Mouse (Mus musculus) MEL (cell line): Measurements from ENCODE around the gene Pitx3. TPM values are rescaled to one million over a fixed set of nuclear protein-coding genes. Genes with fewer than 3 reads are reported as not detected.
A peak's percentile ranks its signal among the peaks of the same experiment; 100 is the strongest.

ENCODE experiments used
- DNase-seq: peaks from one replicate; pipeline ENCODE4 v3.0.0; 2011; ENCODE audit warnings: low read depth, low spot score
- H3K27ac ChIP-seq: 2 replicates; pipeline ENCODE4 v1.5.1; 2012; ENCODE audit warnings: low read depth, mild to moderate bottlenecking, control low read depth, low read length, moderate library complexity; ENCODE audit not compliant: control insufficient read depth
- H3K27me3 ChIP-seq, 2 experiments: fragments of 150-350 bp in 1 of 2; sonication (generic) in 1 of 2; 2 replicates each; pipeline ENCODE4 v1.6.1; 2012; ENCODE audit warnings: low read length in 2 of 2, mild to moderate bottlenecking in 2 of 2, improper control_type of control experiment in 1 of 2, moderate library complexity in 1 of 2; ENCODE audit not compliant: insufficient read depth in 2 of 2, control insufficient read depth in 1 of 2
- H3K36me3 ChIP-seq, 2 experiments: 2 replicates each; pipeline ENCODE4 v1.6.1; 2012 to 2014; ENCODE audit warnings: low read length in 2 of 2, improper control_type of control experiment in 1 of 2, inconsistent platforms in 1 of 2, mild to moderate bottlenecking in 1 of 2; ENCODE audit not compliant: insufficient read depth in 2 of 2, control insufficient read depth in 1 of 2
- H3K4me1 ChIP-seq, 2 experiments: fragments of 150-350 bp in 1 of 2; sonication (generic) in 1 of 2; 2 replicates each; pipeline ENCODE4 v1.6.1; 2012; ENCODE audit warnings: low read length in 2 of 2, improper control_type of control experiment in 1 of 2, mild to moderate bottlenecking in 1 of 2; ENCODE audit not compliant: insufficient read depth in 2 of 2, control insufficient read depth in 1 of 2
- H3K4me3 ChIP-seq, 2 experiments: fragments of 150-350 bp in 1 of 2; sonication (generic) in 1 of 2; 2 replicates each; pipeline ENCODE4 v1.5.1; 2012; ENCODE audit warnings: low read depth in 2 of 2, low read length in 2 of 2, mild to moderate bottlenecking in 2 of 2, moderate library complexity in 2 of 2, control low read depth in 1 of 2, improper control_type of control experiment in 1 of 2; ENCODE audit not compliant: control insufficient read depth in 1 of 2, insufficient read depth in 1 of 2
- H3K79me2 ChIP-seq: 2 replicates; pipeline ENCODE4 v1.6.1; 2012; ENCODE audit warnings: mild to moderate bottlenecking, low read length, moderate library complexity; ENCODE audit not compliant: control insufficient read depth, poor library complexity, insufficient read depth
- H3K9ac ChIP-seq: 2 replicates; pipeline ENCODE4 v1.6.1; 2012; ENCODE audit warnings: low read depth, mild to moderate bottlenecking, control low read depth, low read length, moderate library complexity; ENCODE audit not compliant: control insufficient read depth, poor library complexity, severe bottlenecking
- H3K9me3 ChIP-seq: fragments of 150-350 bp; sonication (generic); replicated peaks from 2 replicates; pipeline ENCODE4 v1.6.1; 2012; ENCODE audit warnings: mild to moderate bottlenecking, low read length, improper control_type of control experiment, moderate library complexity; ENCODE audit not compliant: insufficient read depth
- BHLHE40 ChIP-seq: IDR thresholded peaks from 2 replicates; pipeline ENCODE4 v1.6.1; 2012; ENCODE audit warnings: low read depth, mild to moderate bottlenecking, inconsistent platforms, low read length, improper control_type of control experiment, borderline replicate concordance
- CHD1 ChIP-seq: IDR thresholded peaks from 2 replicates; pipeline ENCODE4 v1.6.1; 2012; ENCODE audit warnings: low read depth, mild to moderate bottlenecking, inconsistent platforms, low read length, improper control_type of control experiment
- CHD2 ChIP-seq: IDR thresholded peaks from 2 replicates; pipeline ENCODE4 v1.6.1; 2011; ENCODE audit warnings: low read length, improper control_type of control experiment
- CTCF ChIP-seq, 3 experiments: IDR thresholded peaks in 2 of 3; conservative IDR thresholded peaks in 1 of 3; 2 replicates each; pipeline ENCODE4 v1.5.1; 2011 to 2012; ENCODE audit warnings: low read length in 3 of 3, low read depth in 2 of 3, mild to moderate bottlenecking in 2 of 3, improper control_type of control experiment in 1 of 3, inconsistent platforms in 1 of 3, mixed read lengths in 1 of 3, moderate library complexity in 1 of 3; ENCODE audit not compliant: control insufficient read depth in 1 of 3, insufficient read depth in 1 of 3, poor library complexity in 1 of 3, severe bottlenecking in 1 of 3
- E2F4 ChIP-seq: IDR thresholded peaks from 2 replicates; pipeline ENCODE4 v1.6.1; 2011; ENCODE audit warnings: low read depth, low read length, improper control_type of control experiment, borderline replicate concordance
- EP300 ChIP-seq, 2 experiments: IDR thresholded peaks; 2 replicates each; pipeline ENCODE4 v1.6.1; 2011; ENCODE audit warnings: improper control_type of control experiment in 2 of 2, low read length in 2 of 2, low read depth in 1 of 2, mild to moderate bottlenecking in 1 of 2
- ETS1 ChIP-seq: IDR thresholded peaks from 2 replicates; pipeline ENCODE4 v1.6.1; 2012; ENCODE audit warnings: low read depth, mild to moderate bottlenecking, inconsistent platforms, low read length, improper control_type of control experiment, moderate library complexity
- HCFC1 ChIP-seq: IDR thresholded peaks from 2 replicates; pipeline ENCODE4 v1.6.1; 2012; ENCODE audit warnings: low read depth, mild to moderate bottlenecking, inconsistent platforms, low read length, improper control_type of control experiment, moderate library complexity
- JUND ChIP-seq: IDR thresholded peaks from 2 replicates; pipeline ENCODE4 v1.6.1; 2011; ENCODE audit warnings: low read depth, mild to moderate bottlenecking, improper control_type of control experiment, low read length
- KAT2A ChIP-seq: conservative IDR thresholded peaks from 2 replicates; pipeline ENCODE4 v1.6.1; 2012; ENCODE audit warnings: low read depth, low read length, improper control_type of control experiment, inconsistent platforms
- MAFK ChIP-seq: IDR thresholded peaks from 2 replicates; pipeline ENCODE4 v1.6.1; 2011; ENCODE audit warnings: low read depth, mild to moderate bottlenecking, low read length, improper control_type of control experiment, borderline replicate concordance
- MAX ChIP-seq: IDR thresholded peaks from 2 replicates; pipeline ENCODE4 v1.6.1; 2011; ENCODE audit warnings: low read length, improper control_type of control experiment
- MAZ ChIP-seq: IDR thresholded peaks from 2 replicates; pipeline ENCODE4 v1.6.1; 2012; ENCODE audit warnings: low read depth, mild to moderate bottlenecking, inconsistent platforms, low read length, improper control_type of control experiment
- MEF2A ChIP-seq: IDR thresholded peaks from 2 replicates; pipeline ENCODE4 v1.6.1; 2014; ENCODE audit warnings: low read depth, mild to moderate bottlenecking, inconsistent platforms, low read length, improper control_type of control experiment; ENCODE audit not compliant: poor library complexity, insufficient replicate concordance, severe bottlenecking; ENCODE audit errors: extremely low read depth
- MXI1 ChIP-seq: IDR thresholded peaks from 2 replicates; pipeline ENCODE4 v1.6.1; 2011; ENCODE audit warnings: mild to moderate bottlenecking, low read depth, low read length, improper control_type of control experiment
- MYB ChIP-seq: IDR thresholded peaks from 2 replicates; pipeline ENCODE4 v1.6.1; 2011; ENCODE audit warnings: mild to moderate bottlenecking, low read depth, low read length, improper control_type of control experiment
- NELFE ChIP-seq: IDR thresholded peaks from 2 replicates; pipeline ENCODE4 v1.6.1; 2011; ENCODE audit warnings: low read depth, low read length, improper control_type of control experiment
- POLR2A ChIP-seq, 2 experiments: IDR thresholded peaks; 2 replicates each; pipeline ENCODE4 v1.6.1; 2011 to 2012; ENCODE audit warnings: low read length in 2 of 2, mild to moderate bottlenecking in 2 of 2, control low read depth in 1 of 2, improper control_type of control experiment in 1 of 2, low read depth in 1 of 2, moderate library complexity in 1 of 2; ENCODE audit not compliant: control insufficient read depth in 1 of 2, insufficient read depth in 1 of 2, poor library complexity in 1 of 2
- POLR2AphosphoS2 ChIP-seq: IDR thresholded peaks from 2 replicates; pipeline ENCODE4 v1.6.1; 2011; ENCODE audit warnings: low read length, improper control_type of control experiment
- POLR2AphosphoS5 ChIP-seq: IDR thresholded peaks from 2 replicates; pipeline ENCODE4 v1.6.1; 2012; ENCODE audit warnings: low read depth, borderline replicate concordance, mild to moderate bottlenecking, inconsistent platforms, low read length, moderate library complexity, mixed read lengths
- RCOR1 ChIP-seq: IDR thresholded peaks from 2 replicates; pipeline ENCODE4 v1.6.1; 2012; ENCODE audit warnings: low read depth, mild to moderate bottlenecking, inconsistent platforms, low read length, improper control_type of control experiment
- SIN3A ChIP-seq: IDR thresholded peaks from 2 replicates; pipeline ENCODE4 v1.6.1; 2012; ENCODE audit warnings: low read length, improper control_type of control experiment, inconsistent platforms
- SMC3 ChIP-seq: IDR thresholded peaks from 2 replicates; pipeline ENCODE4 v1.6.1; 2011; ENCODE audit warnings: low read depth, low read length, improper control_type of control experiment
- TAL1 ChIP-seq: IDR thresholded peaks from 2 replicates; pipeline ENCODE4 v1.6.1; 2012; ENCODE audit warnings: mild to moderate bottlenecking, inconsistent platforms, low read length, moderate library complexity, mixed read lengths
- TBP ChIP-seq: IDR thresholded peaks from 2 replicates; pipeline ENCODE4 v1.8.0; 2011; ENCODE audit warnings: low read depth, low read length, improper control_type of control experiment
- UBTF ChIP-seq: IDR thresholded peaks from 2 replicates; pipeline ENCODE4 v1.6.1; 2012; ENCODE audit warnings: low read depth, mild to moderate bottlenecking, inconsistent platforms, low read length, improper control_type of control experiment, moderate library complexity, borderline replicate concordance; ENCODE audit not compliant: insufficient read depth
- USF2 ChIP-seq, 2 experiments: IDR thresholded peaks; 2 replicates each; pipeline ENCODE4 v1.6.1; 2011 to 2012; ENCODE audit warnings: improper control_type of control experiment in 2 of 2, low read length in 2 of 2, borderline replicate concordance in 1 of 2, inconsistent platforms in 1 of 2, low read depth in 1 of 2, mild to moderate bottlenecking in 1 of 2; ENCODE audit not compliant: insufficient read depth in 1 of 2
- ZC3H11A ChIP-seq: IDR thresholded peaks from 2 replicates; pipeline ENCODE4 v1.6.1; 2012; ENCODE audit warnings: low read depth, mild to moderate bottlenecking, inconsistent platforms, low read length, improper control_type of control experiment
- ZKSCAN1 ChIP-seq: IDR thresholded peaks from 2 replicates; pipeline ENCODE4 v1.6.1; 2012; ENCODE audit warnings: low read depth, mild to moderate bottlenecking, inconsistent platforms, low read length, improper control_type of control experiment, moderate library complexity
- ZMIZ1 ChIP-seq: IDR thresholded peaks from 2 replicates; pipeline ENCODE4 v1.6.1; 2012; ENCODE audit warnings: low read depth, mild to moderate bottlenecking, inconsistent platforms, low read length, improper control_type of control experiment, moderate library complexity
- polyA plus RNA-seq, 2 experiments: library from polyadenylated mRNA; stranded (reverse) in 1 of 2; unstranded in 1 of 2; fragments of >175 nt in 1 of 2; fragments of >200 nt in 1 of 2; gene quantifications; 2 replicates each; pipeline versions ENCODE4 v1.2.1 to v1.2.4; 2012; ENCODE audit warnings: low replicate concordance in 2 of 2, low read depth in 1 of 2; ENCODE audit not compliant: insufficient read length in 2 of 2, insufficient read depth in 1 of 2, missing spikeins in 1 of 2
- total RNA-seq: library from RNA; depleted of rRNA; stranded (reverse); fragments of 300-350 nt; gene quantifications from 2 replicates; pipeline ENCODE4 v1.2.3, GENCODE M21; 2012

Pitx3 gene
- total and polyA plus RNA-seq, 3 experiments, result 0.08 to 0.28 TPM; not detected in 1

GRCm38 (mm10) chr19:46149091-46149490, 965 bp upstream of the Pitx3 start:
- Histone ChIP-seq H3K9ac (no peak overlapping the region), H3K4me3 (peak overlapping the region in 1 of 2 experiments; percentile 77; a peak in 2 of 4 replicates), H3K27me3 (peaks cover 4 to 10% of the 10 kb centered on the region in 2 experiments), H3K9me3 (no peaks in the 10 kb centered on the region), H3K79me2 (peaks cover 17% of the 10 kb centered on the region), H3K36me3 (peaks cover 0 to 13% of the 10 kb centered on the region in 2 experiments; a peak in 2 of 4 replicates), H3K27ac (no peak overlapping the region), H3K4me1 (peaks cover 3 to 14% of the 10 kb centered on the region in 2 experiments)
- peak; percentile 29 for DNase-seq
- no peak for TF ChIP-seq MAZ
- TF ChIP-seq NELFE, result no peak
- TF ChIP-seq HCFC1, result no peak
- TF ChIP-seq POLR2AphosphoS5, result no peak
- no peak for TF ChIP-seq BHLHE40
- no peak for TF ChIP-seq CTCF (IDR thresholded peaks at IDR 0.05 in 2 of 3, conservative IDR thresholded peaks at IDR 0.05 in 1 of 3; ENCODE audit: control insufficient read depth in 1 of 3, insufficient read depth in 1 of 3, low read depth in 2 of 3, low read length in 3 of 3, poor library complexity in 1 of 3, severe bottlenecking in 1 of 3)

GRCm38 (mm10) chr19:46148372-46148760, 240 bp upstream of the Pitx3 start:
- DNase-seq, result peak; percentile 97
- Histone ChIP-seq H3K27ac (no peak overlapping the region), H3K9me3 (no peaks in the 10 kb centered on the region), H3K9ac (peak overlapping the region; percentile 46), H3K27me3 (peaks cover 4 to 10% of the 10 kb centered on the region in 2 experiments), H3K4me1 (peaks cover 0 to 7% of the 10 kb centered on the region in 2 experiments), H3K79me2 (peaks cover 10% of the 10 kb centered on the region), H3K36me3 (peaks cover 0 to 6% of the 10 kb centered on the region in 2 experiments; a peak in 2 of 4 replicates), H3K4me3 (peak overlapping the region; percentile 66 to 77)
- TF ChIP-seq HCFC1, result 0 out of 2 replicates have a peak, but pooled peaks have one; percentile 26
- 0 out of 2 replicates have a peak, but pooled peaks have one; percentile 15 for TF ChIP-seq TBP
- TF ChIP-seq MYB, result no peak
- TF ChIP-seq CHD1, result no peak
- TF ChIP-seq ZC3H11A, result no peak
- TF ChIP-seq EP300 (IDR thresholded peaks at IDR 0.05; ENCODE audit: low read depth in 1 of 2, low read length in 2 of 2), result no peak
- no peak for TF ChIP-seq ETS1
- no peak for TF ChIP-seq JUND
- TF ChIP-seq MAFK, result no peak
- no peak for TF ChIP-seq POLR2AphosphoS5
- TF ChIP-seq MXI1, result peak; percentile 100
- TF ChIP-seq RCOR1, result no peak
- TF ChIP-seq CTCF (IDR thresholded peaks at IDR 0.05 in 2 of 3, conservative IDR thresholded peaks at IDR 0.05 in 1 of 3; ENCODE audit: control insufficient read depth in 1 of 3, insufficient read depth in 1 of 3, low read depth in 2 of 3, low read length in 3 of 3, poor library complexity in 1 of 3, severe bottlenecking in 1 of 3), result no peak
- TF ChIP-seq SMC3, result no peak
- TF ChIP-seq POLR2AphosphoS2, result no peak
- no peak for TF ChIP-seq POLR2A (IDR thresholded peaks at IDR 0.05; ENCODE audit: control insufficient read depth in 1 of 2, insufficient read depth in 1 of 2, low read depth in 1 of 2, low read length in 2 of 2, poor library complexity in 1 of 2)
- no peak for TF ChIP-seq CHD2
- peak; percentile 95 for TF ChIP-seq MAX
- no peak for TF ChIP-seq KAT2A
- peak; percentile 98 for TF ChIP-seq SIN3A
- no peak for TF ChIP-seq TAL1
- TF ChIP-seq E2F4, result no peak
- TF ChIP-seq NELFE, result no peak
- 0 out of 2 replicates have a peak, but pooled peaks have one; percentile 22 for TF ChIP-seq BHLHE40
- no peak for TF ChIP-seq ZMIZ1
- TF ChIP-seq MEF2A, result no peak
- peak in 1 of 2 experiments; percentile 55; a peak in 2 of 4 replicates for TF ChIP-seq USF2 (IDR thresholded peaks at IDR 0.05; ENCODE audit: borderline replicate concordance in 1 of 2, insufficient read depth in 1 of 2, low read depth in 1 of 2, low read length in 2 of 2)
- no peak for TF ChIP-seq ZKSCAN1
- TF ChIP-seq UBTF, result no peak
